Mouse (Mus musculus) midbrain, embryonic 11.5 days (tissue): ENCODE measurements around the gene Zfp385c. TPM values are rescaled to one million over a fixed set of nuclear protein-coding genes. Genes with fewer than 3 reads are reported as not detected.

Experiments
- ATAC-seq: fragments of 200-750 bp; cut with Nextera tagmentation; 2 replicates; pipeline ENCODE4 v1.8.0; 2017; ENCODE audit warnings: moderate TSS enrichment, moderate library complexity; ENCODE audit not compliant: low FRiP score
- DNase-seq: peaks from one replicate; pipeline ENCODE4 v3.0.0; 2015; ENCODE audit warnings: low spot score; ENCODE audit errors: missing footprints
- H3K27ac ChIP-seq: fragments of 300-500 bp; sonication (generic); 2 replicates; pipeline ENCODE4 v1.5.1; 2014; ENCODE audit warnings: low read depth, low read length
- H3K27me3 ChIP-seq: fragments of 300-500 bp; sonication (generic); 2 replicates; pipeline ENCODE4 v1.6.1; 2014; ENCODE audit warnings: mild to moderate bottlenecking, low read length, moderate library complexity, mixed read lengths; ENCODE audit not compliant: control insufficient read depth, insufficient read depth
- H3K36me3 ChIP-seq: fragments of 300-500 bp; sonication (generic); 2 replicates; pipeline ENCODE4 v1.6.1; 2014; ENCODE audit warnings: mild to moderate bottlenecking, low read length, moderate library complexity, mixed read lengths; ENCODE audit not compliant: control insufficient read depth, insufficient read depth
- H3K4me1 ChIP-seq: fragments of 300-500 bp; sonication (generic); 2 replicates; pipeline ENCODE4 v1.6.1; 2014; ENCODE audit warnings: low read length; ENCODE audit not compliant: control insufficient read depth, insufficient read depth
- H3K4me2 ChIP-seq: fragments of 300-500 bp; sonication (generic); 2 replicates; pipeline ENCODE4 v1.6.1; 2014; ENCODE audit warnings: mild to moderate bottlenecking, moderate library complexity
- H3K4me3 ChIP-seq: fragments of 300-500 bp; sonication (generic); 2 replicates; pipeline ENCODE4 v1.5.1; 2014; ENCODE audit warnings: low read depth, low read length
- H3K9ac ChIP-seq: fragments of 300-500 bp; sonication (generic); 2 replicates; pipeline ENCODE4 v1.6.1; 2014; ENCODE audit warnings: low read length
- H3K9me3 ChIP-seq: fragments of 300-500 bp; sonication (generic); 2 replicates; pipeline ENCODE4 v1.6.1; 2016; ENCODE audit warnings: low read length; ENCODE audit not compliant: control insufficient read depth
- WGBS: fragments of 180-500 bp; shearing (Covaris S2); extraction: QIAGEN DNeasy Blood & Tissue Kit; methylation state at CpG from one replicate; pipeline ENCODE4 v1.1.7; 2014; 5-methylcytosine and 5-hydroxymethylcytosine counted together
- polyA plus RNA-seq: library from polyadenylated mRNA; unstranded; fragments of >200 nt; fragmentation: Nextera tagmentation; extraction: Ambion mirVana; gene quantifications from 2 replicates; pipeline ENCODE4 v1.2.1, GENCODE M21; 2014

Gene Zfp385c
- polyA plus RNA-seq, 1 experiment from 2014 or later: not detected

GRCm38 (mm10) chr11:100628862-100629352 is 63.3 kb downstream of the Zfp385c start:
- no peak overlapping the region for H3K4me3 ChIP-seq
- H3K9me3 ChIP-seq: no peaks in the 10 kb centered on the region
- 63% methylated on average over 13 of the region's 13 CpGs for WGBS
- H3K36me3 ChIP-seq: peaks cover 13% of the 10 kb centered on the region; the same call in 1 of the 2 replicates
- no peak overlapping the region for H3K27ac ChIP-seq
- ATAC-seq (no peak), DNase-seq (no peak)
- peak overlapping the region; percentile 33 for H3K9ac ChIP-seq
- H3K27me3 ChIP-seq: no peaks in the 10 kb centered on the region
- H3K4me1 ChIP-seq: peaks cover 4% of the 10 kb centered on the region
- H3K4me2 ChIP-seq: no peak overlapping the region

GRCm38 (mm10) chr11:100628056-100628455 is 64.2 kb downstream of the Zfp385c start:
- Histone ChIP-seq H3K36me3 (peaks cover 13% of the 10 kb centered on the region; the same call in 1 of the 2 replicates), H3K4me2 (no peak overlapping the region), H3K27ac (no peak overlapping the region), H3K4me1 (peaks cover 10% of the 10 kb centered on the region), H3K9me3 (no peaks in the 10 kb centered on the region), H3K9ac (no peak overlapping the region), H3K4me3 (no peak overlapping the region), H3K27me3 (no peaks in the 10 kb centered on the region)
- no peak for ATAC-seq
- 94% methylated on average over 5 of the region's 5 CpGs for whole genome bisulfite sequencing
- no peak for DNase-seq

GRCm38 (mm10) chr11:100626701-100627195 is 65.5 kb downstream of the Zfp385c start:
- H3K4me1 ChIP-seq: peaks cover 10% of the 10 kb centered on the region
- peaks cover 13% of the 10 kb centered on the region; the same call in 1 of the 2 replicates for H3K36me3 ChIP-seq
- no peak overlapping the region for H3K4me3 ChIP-seq
- H3K4me2 ChIP-seq: no peak overlapping the region
- H3K9me3 ChIP-seq: no peaks in the 10 kb centered on the region
- ATAC-seq: peak; percentile 54; the same call in 1 of the 2 replicates
- peak; percentile 91 for DNase-seq
- H3K27me3 ChIP-seq: no peaks in the 10 kb centered on the region
- no peak overlapping the region for H3K9ac ChIP-seq
- 25% methylated on average over 9 of the region's 9 CpGs for WGBS
- no peak overlapping the region for H3K27ac ChIP-seq

- Histone ChIP-seq H3K36me3 (peaks cover 13% of the 10 kb centered on the region; the same call in 1 of the 2 replicates), H3K4me2 (no peak overlapping the region), H3K4me3 (no peak overlapping the region), H3K27me3 (no peaks in the 10 kb centered on the region), H3K9ac (no peak overlapping the region), H3K27ac (no peak overlapping the region), H3K9me3 (no peaks in the 10 kb centered on the region), H3K4me1 (peaks cover 10% of the 10 kb centered on the region)
- DNase-seq (no peak), ATAC-seq (no peak)
- WGBS: 94% methylated on average over 23 of the region's 23 CpGs
These were observed 66.2 kb downstream of the Zfp385c start for GRCm38 (mm10) chr11:100625754-100626700.

GRCm38 (mm10) chr11:100623867-100624266 is 68.4 kb downstream of the Zfp385c start:
- Histone ChIP-seq H3K36me3 (peaks cover 13% of the 10 kb centered on the region; the same call in 1 of the 2 replicates), H3K4me2 (peak overlapping the region; percentile 58), H3K27me3 (no peaks in the 10 kb centered on the region), H3K27ac (no peak overlapping the region), H3K4me1 (peaks cover 14% of the 10 kb centered on the region), H3K4me3 (peak overlapping the region; percentile 87), H3K9me3 (no peaks in the 10 kb centered on the region), H3K9ac (0 out of 2 replicates have a peak overlapping the region, but pooled peaks have one; percentile 27)
- DNase-seq (no peak), ATAC-seq (no peak)
- WGBS: 68% methylated on average over 5 of the region's 5 CpGs

GRCm38 (mm10) chr11:100622714-100623113 is 69.5 kb downstream of the Zfp385c start:
- Histone ChIP-seq H3K27me3 (no peaks in the 10 kb centered on the region), H3K9ac (peak overlapping the region; percentile 88), H3K27ac (peak overlapping the region; percentile 31; the same call in 1 of the 2 replicates), H3K4me2 (peak overlapping the region; percentile 58), H3K36me3 (peaks cover 13% of the 10 kb centered on the region; the same call in 1 of the 2 replicates), H3K9me3 (no peaks in the 10 kb centered on the region), H3K4me1 (peaks cover 20% of the 10 kb centered on the region), H3K4me3 (peak overlapping the region; percentile 87)
- peak; percentile 63 for ATAC-seq
- WGBS: under 1% methylated on average over 24 of the region's 24 CpGs
- DNase-seq: peak; percentile 100

- DNase-seq: no peak
- peak within 1 kb of the TSS; percentile 96 for H3K9ac ChIP-seq
- peak within 1 kb of the TSS; percentile 70 for H3K27ac ChIP-seq
- peak within 1 kb of the TSS; percentile 91 for H3K4me3 ChIP-seq
- peaks cover 22% of the 10 kb centered on the region for H3K4me1 ChIP-seq
- WGBS: 3% methylated on average over 11 of the region's 11 CpGs
- H3K27me3 ChIP-seq: no peaks in the 10 kb centered on the region
- peak within 1 kb of the TSS; percentile 84 for H3K4me2 ChIP-seq
- H3K9me3 ChIP-seq: no peaks in the 10 kb centered on the region
- no peak for ATAC-seq
- peaks cover 4% of the 10 kb centered on the region for H3K36me3 ChIP-seq
These were observed 72.3 kb downstream of the Zfp385c start, which contains the start of gene Dnajc7 for GRCm38 (mm10) chr11:100619982-100620381. Gene Dnajc7 (minus strand): TSS chr11:100620168.

- peak overlapping the region; percentile 84 for H3K4me2 ChIP-seq
- ATAC-seq: peak; percentile 97
- H3K9ac ChIP-seq: peak overlapping the region; percentile 96
These were observed 72.7 kb downstream of the Zfp385c start for GRCm38 (mm10) chr11:100619485-100619975.

More at GRCm38 (mm10) chr11:100619485-100619975, 72.7 kb downstream of the Zfp385c start:
- DNase-seq: peak; percentile 99
- Histone ChIP-seq H3K4me3 (peak overlapping the region; percentile 91), H3K27me3 (no peaks in the 10 kb centered on the region), H3K36me3 (peaks cover 4% of the 10 kb centered on the region), H3K27ac (peak overlapping the region; percentile 70), H3K9me3 (no peaks in the 10 kb centered on the region), H3K4me1 (peaks cover 22% of the 10 kb centered on the region)
- WGBS: 0% methylated on average over 40 of the region's 40 CpGs
